Mouse (Mus musculus): Measurements from ENCODE around the gene Tom1l2.

- TF ChIP-seq POLR2A (IDR thresholded peaks at IDR 0.05; ENCODE audit: low read depth, low read length) (no peak), CTCF (conservative IDR thresholded peaks at IDR 0.05; ENCODE audit: insufficient read depth, insufficient read length, low read depth, low read length) (no peak)
Observed at GRCm38 (mm10) chr11:60189501-60190040, 163.1 kb downstream of the Tom1l2 start.
